Mouse (Mus musculus): ENCODE data around the gene 1700123O20Rik. TPM values are rescaled to one million over a fixed set of nuclear protein-coding genes. Genes with fewer than 3 reads are reported as not detected.

The 1700123O20Rik gene
- polyA plus RNA-seq, 1 experiment from 2014 or later: 48.1 TPM

DNA sequence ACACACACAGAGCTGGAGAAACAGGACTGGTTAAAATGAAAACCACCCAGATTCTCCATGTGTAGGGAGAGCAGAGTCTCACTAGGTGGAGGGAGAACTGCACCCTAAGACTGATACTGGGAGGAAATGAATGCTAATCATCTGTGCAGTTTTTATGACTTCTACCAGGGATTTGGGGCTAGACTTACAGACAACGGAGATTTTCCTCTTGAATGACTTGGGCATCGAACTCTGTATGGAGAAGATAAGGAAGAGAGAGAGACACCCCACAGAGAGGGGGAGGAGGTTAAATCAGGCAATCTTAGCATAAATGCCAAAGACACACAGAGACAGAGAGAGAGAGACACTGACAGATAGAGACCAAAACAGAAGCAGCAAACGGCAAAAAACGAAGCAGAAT lies 38.1 kb upstream of the 1700123O20Rik start:
- peaks cover 87% of the 10 kb centered on the region for H3K36me3 ChIP-seq
- no peak overlapping the region for H3K4me3 ChIP-seq
- H3K4me1 ChIP-seq: peaks cover 32% of the 10 kb centered on the region
- H3K4me2 ChIP-seq: no peak overlapping the region
- 72% methylated on average over 4 of the region's 4 CpGs for whole genome bisulfite sequencing
- no peaks in the 10 kb centered on the region for H3K9me3 ChIP-seq
- H3K9ac ChIP-seq: no peak overlapping the region
- no peak for ATAC-seq (ENCODE audit: extremely low read depth, insufficient number of reproducible peaks, low FRiP score, low TSS enrichment)
- no peak overlapping the region for H3K27ac ChIP-seq (replicated peaks)
- H3K27me3 ChIP-seq (replicated peaks): no peaks in the 10 kb centered on the region

DNA sequence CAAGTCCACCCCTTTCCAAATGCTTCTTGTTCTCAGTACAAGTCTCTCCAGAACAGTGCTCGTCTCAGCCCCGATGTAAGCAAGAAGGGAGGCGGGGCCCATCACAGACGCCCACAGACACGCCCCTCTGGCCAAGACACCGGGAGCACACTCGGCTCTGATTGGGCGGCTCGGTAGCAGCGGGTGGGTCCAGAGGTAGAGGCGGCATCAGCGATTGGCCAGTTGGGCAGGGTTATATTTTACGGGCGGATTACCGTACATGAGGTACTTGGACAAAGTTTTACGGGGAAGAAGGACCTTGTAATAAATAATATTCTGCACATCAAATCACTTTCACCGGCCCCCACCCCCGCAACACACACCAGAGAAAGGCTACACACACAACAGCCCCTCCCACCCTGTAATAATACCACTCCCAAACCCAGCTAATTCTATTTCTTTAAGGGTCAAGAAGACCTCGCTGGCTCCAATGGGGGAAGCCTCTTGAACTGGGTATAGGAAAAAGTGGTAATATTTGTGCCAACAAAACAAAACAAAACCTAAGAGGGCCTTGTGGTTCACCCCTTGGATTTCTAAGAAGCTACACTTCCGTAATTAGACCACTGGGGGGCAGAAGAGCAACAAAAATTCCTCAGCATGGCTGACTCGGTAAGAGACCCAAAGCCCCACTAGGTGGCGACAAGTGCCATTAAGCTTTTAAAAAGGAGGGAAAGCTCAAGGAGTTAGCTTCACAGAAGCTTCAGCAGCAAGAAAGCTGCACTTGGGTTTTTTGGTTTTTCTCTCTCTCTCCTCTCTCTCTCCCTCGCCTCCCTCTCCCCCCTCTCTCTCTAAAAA lies 35.2 kb upstream of the 1700123O20Rik start:
- no peak for ATAC-seq (ENCODE audit: extremely low read depth, insufficient number of reproducible peaks, low FRiP score, low TSS enrichment)
- Histone ChIP-seq H3K9ac (peak overlapping the region; percentile 42; the same call in 1 of the 2 replicates), H3K4me2 (no peak overlapping the region)

DNA sequence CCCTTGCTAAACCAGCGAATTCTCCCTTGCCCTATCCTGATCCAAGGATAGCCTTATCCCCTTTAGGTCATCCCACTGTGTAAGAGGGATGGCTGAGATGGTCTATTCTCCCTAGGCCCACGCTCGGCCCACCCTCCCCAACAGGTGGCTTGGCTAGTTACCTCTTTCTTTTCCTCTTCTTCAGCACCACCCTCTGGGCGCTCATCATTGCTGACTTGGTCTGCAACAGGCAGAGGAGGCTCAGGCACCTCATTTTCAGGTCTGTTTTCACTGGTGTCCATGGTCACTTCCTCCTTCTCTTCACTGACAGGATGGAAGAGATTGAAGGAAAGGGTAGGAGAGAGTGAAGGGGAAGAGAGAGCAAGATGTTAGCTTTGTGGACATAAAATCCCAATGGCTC lies 34.5 kb upstream of the 1700123O20Rik start:
- Histone ChIP-seq H3K27me3 (replicated peaks) (no peaks in the 10 kb centered on the region), H3K9ac (peak overlapping the region; percentile 42), H3K27ac (replicated peaks) (peak overlapping the region; percentile 38), H3K36me3 (peaks cover 75% of the 10 kb centered on the region), H3K9me3 (no peaks in the 10 kb centered on the region), H3K4me1 (peaks cover 43% of the 10 kb centered on the region), H3K4me3 (peak overlapping the region; percentile 77; the same call in 1 of the 2 replicates), H3K4me2 (peak overlapping the region; percentile 91; the same call in 1 of the 2 replicates)
- ATAC-seq (ENCODE audit: extremely low read depth, insufficient number of reproducible peaks, low FRiP score, low TSS enrichment): no peak
- 59% methylated on average over 4 of the region's 4 CpGs for WGBS

More for the DNA sequence above, 35.2 kb upstream of the 1700123O20Rik start:
- Histone ChIP-seq H3K36me3 (peaks cover 75% of the 10 kb centered on the region), H3K4me3 (no peak overlapping the region), H3K27ac (replicated peaks) (peak overlapping the region; percentile 38; the same call in 1 of the 2 replicates), H3K4me1 (peaks cover 43% of the 10 kb centered on the region), H3K9me3 (no peaks in the 10 kb centered on the region), H3K27me3 (replicated peaks) (no peaks in the 10 kb centered on the region)
- 60% methylated on average over 23 of the region's 23 CpGs for WGBS

DNA sequence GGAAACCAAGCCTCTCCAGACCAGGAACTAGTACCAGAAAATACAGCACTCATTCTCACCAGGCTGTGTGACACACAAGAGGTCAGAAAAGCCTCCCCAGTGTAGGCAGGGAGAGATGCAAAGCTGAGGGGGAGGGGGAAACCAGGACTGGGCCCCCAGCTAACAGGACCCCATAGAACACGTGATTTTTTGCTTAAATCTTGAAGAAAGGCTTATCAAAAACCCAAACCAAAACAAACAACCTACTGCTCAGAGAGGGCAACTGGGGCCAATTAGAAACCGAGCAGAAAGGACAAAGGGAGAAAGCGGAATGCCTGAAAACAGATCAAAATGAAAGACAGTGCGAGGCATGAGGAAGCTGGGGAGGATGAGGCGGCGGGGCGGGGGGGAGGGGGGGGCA lies 33.2 kb upstream of the 1700123O20Rik start:
- H3K4me3 ChIP-seq: peak overlapping the region; percentile 77
- no peaks in the 10 kb centered on the region for H3K27me3 ChIP-seq (replicated peaks)
- H3K27ac ChIP-seq (replicated peaks): peak overlapping the region; percentile 89
- H3K9me3 ChIP-seq: no peaks in the 10 kb centered on the region
- peaks cover 43% of the 10 kb centered on the region for H3K4me1 ChIP-seq
- H3K9ac ChIP-seq: peak overlapping the region; percentile 93
- H3K4me2 ChIP-seq: peak overlapping the region; percentile 91
- 0% methylated on average over 7 of the region's 7 CpGs for WGBS
- peaks cover 75% of the 10 kb centered on the region for H3K36me3 ChIP-seq
- no peak for ATAC-seq (ENCODE audit: extremely low read depth, insufficient number of reproducible peaks, low FRiP score, low TSS enrichment)

DNA sequence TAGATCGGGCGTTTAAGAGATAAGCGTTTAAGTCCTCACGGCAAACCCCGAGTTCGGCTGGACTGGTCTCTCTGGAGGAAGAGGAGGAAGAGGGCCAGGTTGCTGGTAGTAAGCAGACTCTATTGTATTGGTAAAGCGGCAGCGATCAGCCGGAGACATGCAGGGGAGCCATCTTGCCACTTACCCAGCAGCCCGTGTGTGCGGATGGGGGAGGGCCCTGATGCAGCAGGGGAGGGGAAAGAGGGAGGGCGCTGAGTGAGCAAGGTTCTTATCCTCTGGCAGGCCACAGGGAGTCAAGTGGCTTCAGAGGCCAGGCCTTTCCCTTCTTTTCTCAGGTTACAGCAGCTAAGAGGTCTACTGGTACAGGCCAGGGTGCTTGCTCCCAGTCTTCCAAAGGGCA lies 32.5 kb upstream of the 1700123O20Rik start:
- 4% methylated on average over 12 of the region's 12 CpGs for WGBS
- peak; percentile 84 for ATAC-seq (ENCODE audit: extremely low read depth, insufficient number of reproducible peaks, low FRiP score, low TSS enrichment)
- Histone ChIP-seq H3K9me3 (no peaks in the 10 kb centered on the region), H3K4me1 (peaks cover 43% of the 10 kb centered on the region), H3K4me2 (peak overlapping the region; percentile 91), H3K27ac (replicated peaks) (peak overlapping the region; percentile 89), H3K27me3 (replicated peaks) (no peaks in the 10 kb centered on the region), H3K9ac (peak overlapping the region; percentile 93), H3K4me3 (peak overlapping the region; percentile 77), H3K36me3 (peaks cover 75% of the 10 kb centered on the region)

DNA sequence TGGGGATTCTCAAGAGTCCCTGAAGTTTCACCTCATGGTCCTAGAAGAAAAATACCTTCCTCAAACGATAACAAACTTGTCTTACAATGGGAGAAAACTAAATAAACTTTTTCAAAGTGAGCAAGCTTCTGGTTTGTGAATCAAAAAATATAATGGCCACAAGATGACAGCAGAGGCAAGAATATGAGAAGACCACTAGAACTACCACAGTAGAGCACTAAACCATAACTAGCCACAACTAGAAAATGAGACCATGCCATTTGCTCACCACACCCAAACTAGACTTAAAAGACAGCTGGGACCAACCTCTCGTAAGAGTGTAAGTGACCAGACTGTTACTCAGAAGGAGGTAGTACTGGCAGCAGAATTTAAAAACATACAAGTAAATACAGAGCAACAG lies 26.0 kb upstream of the 1700123O20Rik start:
- no peaks in the 10 kb centered on the region for H3K4me1 ChIP-seq
- H3K27ac ChIP-seq (replicated peaks): no peak overlapping the region
- ATAC-seq (ENCODE audit: extremely low read depth, insufficient number of reproducible peaks, low FRiP score, low TSS enrichment): no peak
- 83% methylated on average over 2 of the region's 2 CpGs for WGBS
- peaks cover 100% of the 10 kb centered on the region for H3K36me3 ChIP-seq
- H3K4me3 ChIP-seq: no peak overlapping the region
- no peaks in the 10 kb centered on the region for H3K9me3 ChIP-seq
- no peaks in the 10 kb centered on the region for H3K27me3 ChIP-seq (replicated peaks)
- H3K9ac ChIP-seq: no peak overlapping the region
- H3K4me2 ChIP-seq: no peak overlapping the region

DNA sequence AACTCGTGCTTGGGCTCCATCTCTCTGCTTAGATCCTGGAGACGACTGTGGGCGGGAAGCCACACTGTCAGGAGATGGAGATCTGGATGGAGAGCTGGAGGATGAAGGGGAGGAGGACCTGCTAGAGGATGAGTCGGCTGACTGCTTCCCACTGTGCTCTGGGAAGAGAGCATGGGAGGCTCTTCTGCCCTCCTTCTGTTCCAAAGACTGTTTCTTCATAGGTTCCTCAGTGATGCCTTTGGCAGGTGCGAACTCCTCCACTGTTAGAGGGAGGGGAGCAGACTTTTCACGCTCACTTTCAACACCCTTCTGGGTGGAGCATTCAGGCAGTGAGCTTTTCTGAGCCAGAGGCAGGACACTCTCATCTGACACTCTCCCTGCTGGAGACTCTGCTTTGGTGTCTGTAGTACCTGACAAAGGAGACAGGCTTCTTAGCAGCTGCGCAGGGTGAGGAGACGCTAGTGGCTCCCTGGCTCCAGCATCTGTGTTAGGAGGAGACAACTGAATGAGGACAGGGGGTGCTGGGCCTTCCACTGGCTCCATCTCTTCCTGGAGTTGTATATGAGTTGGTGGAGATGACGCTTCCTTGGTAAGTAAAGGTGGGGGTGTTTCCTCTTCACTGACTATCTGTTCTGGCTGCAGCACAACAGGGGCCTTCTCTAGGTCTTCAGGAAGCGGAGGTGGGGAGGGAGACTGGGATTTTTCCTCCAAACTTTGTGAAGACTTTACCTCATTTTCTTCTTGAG lies 21.4 kb upstream of the 1700123O20Rik start:
- H3K9me3 ChIP-seq: no peaks in the 10 kb centered on the region
- ATAC-seq (ENCODE audit: extremely low read depth, insufficient number of reproducible peaks, low FRiP score, low TSS enrichment): no peak

DNA sequence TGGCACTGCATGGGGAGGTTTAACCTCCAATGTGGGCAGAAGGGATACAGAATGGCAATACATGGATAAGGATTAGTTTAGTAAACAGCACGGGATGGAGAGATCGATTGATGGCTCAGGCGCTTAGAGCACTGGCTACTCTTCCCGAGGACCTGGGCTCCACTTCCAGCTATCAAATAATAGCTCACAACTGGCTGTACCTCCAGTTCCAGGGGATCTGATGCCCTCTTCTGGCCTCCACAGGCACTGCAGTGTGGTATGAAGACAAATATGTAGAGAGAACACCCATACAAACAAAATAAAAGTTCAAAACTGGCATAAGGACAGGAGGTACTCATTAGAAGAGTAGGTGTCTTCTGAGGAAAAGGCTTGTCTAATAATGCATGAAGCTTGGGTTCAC lies 16.6 kb upstream of the 1700123O20Rik start:
- 0 out of 2 replicates have a peak, but pooled peaks cover 3% of the 10 kb centered on the region for H3K4me1 ChIP-seq
- ATAC-seq (ENCODE audit: extremely low read depth, insufficient number of reproducible peaks, low FRiP score, low TSS enrichment): no peak
- H3K9me3 ChIP-seq: no peaks in the 10 kb centered on the region
- no peaks in the 10 kb centered on the region for H3K27me3 ChIP-seq (replicated peaks)
- H3K9ac ChIP-seq: no peak overlapping the region
- no peak overlapping the region for H3K4me2 ChIP-seq
- no peak overlapping the region for H3K27ac ChIP-seq (replicated peaks)
- WGBS: 79% methylated on average over 4 of the region's 4 CpGs
- no peak overlapping the region for H3K4me3 ChIP-seq
- H3K36me3 ChIP-seq: peaks cover 90% of the 10 kb centered on the region

More for the DNA sequence above, 21.4 kb upstream of the 1700123O20Rik start:
- no peak overlapping the region for H3K9ac ChIP-seq
- no peak overlapping the region for H3K27ac ChIP-seq (replicated peaks)
- peaks cover 97% of the 10 kb centered on the region for H3K36me3 ChIP-seq
- no peaks in the 10 kb centered on the region for H3K4me1 ChIP-seq
- H3K4me3 ChIP-seq: no peak overlapping the region
- H3K4me2 ChIP-seq: no peak overlapping the region
- no peaks in the 10 kb centered on the region for H3K27me3 ChIP-seq (replicated peaks)
- 87% methylated on average over 10 of the region's 10 CpGs for WGBS

DNA sequence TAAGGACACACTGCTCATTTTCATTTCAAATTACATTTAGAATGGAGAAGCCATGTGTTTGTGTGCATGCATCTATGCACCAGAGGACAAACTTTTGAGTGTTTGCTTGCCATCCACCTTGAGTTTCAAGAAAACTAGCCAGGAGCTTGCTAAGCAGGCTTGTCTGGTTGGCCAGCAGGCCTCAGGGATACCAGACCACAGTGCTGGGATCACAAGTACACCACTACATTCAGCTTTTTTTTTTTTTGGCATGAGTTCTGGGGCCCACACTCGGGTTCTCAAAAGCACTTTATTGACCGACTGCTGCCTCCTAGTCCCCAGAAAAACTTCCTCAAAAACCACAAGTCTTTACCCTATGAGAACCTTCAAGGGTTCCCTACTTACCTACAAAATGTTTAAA lies 11.7 kb upstream of the 1700123O20Rik start:
- Histone ChIP-seq H3K9me3 (no peaks in the 10 kb centered on the region), H3K27ac (replicated peaks) (no peak overlapping the region), H3K4me1 (0 out of 2 replicates have a peak, but pooled peaks cover 3% of the 10 kb centered on the region), H3K4me3 (no peak overlapping the region), H3K4me2 (no peak overlapping the region), H3K27me3 (replicated peaks) (no peaks in the 10 kb centered on the region), H3K9ac (no peak overlapping the region), H3K36me3 (peaks cover 86% of the 10 kb centered on the region)
- no peak for ATAC-seq (ENCODE audit: extremely low read depth, insufficient number of reproducible peaks, low FRiP score, low TSS enrichment)
- WGBS: 80% methylated on average over 2 of the region's 2 CpGs

DNA sequence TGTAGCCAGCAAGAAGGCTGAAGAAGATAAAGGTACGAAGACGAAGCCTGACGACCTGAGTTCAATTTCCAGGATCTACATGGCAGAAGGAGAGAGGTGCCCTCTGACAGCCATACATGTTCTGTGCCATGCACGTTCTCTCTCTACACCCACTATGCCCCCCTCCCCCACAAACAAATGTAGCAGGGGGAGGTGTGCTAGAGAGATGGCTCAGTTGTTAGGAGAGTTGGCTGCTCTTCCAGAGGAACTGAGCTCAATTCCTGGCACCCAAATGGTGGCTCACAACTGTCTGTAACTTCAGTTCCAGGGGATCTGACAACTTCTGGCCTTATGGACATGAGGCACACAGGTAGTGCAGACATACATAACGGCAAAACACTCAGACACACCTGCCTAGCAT lies 9.7 kb upstream of the 1700123O20Rik start:
- ATAC-seq (ENCODE audit: extremely low read depth, insufficient number of reproducible peaks, low FRiP score, low TSS enrichment): no peak
- Histone ChIP-seq H3K27me3 (replicated peaks) (no peaks in the 10 kb centered on the region), H3K9me3 (no peaks in the 10 kb centered on the region), H3K36me3 (peaks cover 89% of the 10 kb centered on the region), H3K27ac (replicated peaks) (no peak overlapping the region), H3K9ac (no peak overlapping the region), H3K4me1 (0 out of 2 replicates have a peak, but pooled peaks cover 3% of the 10 kb centered on the region), H3K4me3 (no peak overlapping the region), H3K4me2 (no peak overlapping the region)
- 85% methylated on average over 5 of the region's 5 CpGs for WGBS

DNA sequence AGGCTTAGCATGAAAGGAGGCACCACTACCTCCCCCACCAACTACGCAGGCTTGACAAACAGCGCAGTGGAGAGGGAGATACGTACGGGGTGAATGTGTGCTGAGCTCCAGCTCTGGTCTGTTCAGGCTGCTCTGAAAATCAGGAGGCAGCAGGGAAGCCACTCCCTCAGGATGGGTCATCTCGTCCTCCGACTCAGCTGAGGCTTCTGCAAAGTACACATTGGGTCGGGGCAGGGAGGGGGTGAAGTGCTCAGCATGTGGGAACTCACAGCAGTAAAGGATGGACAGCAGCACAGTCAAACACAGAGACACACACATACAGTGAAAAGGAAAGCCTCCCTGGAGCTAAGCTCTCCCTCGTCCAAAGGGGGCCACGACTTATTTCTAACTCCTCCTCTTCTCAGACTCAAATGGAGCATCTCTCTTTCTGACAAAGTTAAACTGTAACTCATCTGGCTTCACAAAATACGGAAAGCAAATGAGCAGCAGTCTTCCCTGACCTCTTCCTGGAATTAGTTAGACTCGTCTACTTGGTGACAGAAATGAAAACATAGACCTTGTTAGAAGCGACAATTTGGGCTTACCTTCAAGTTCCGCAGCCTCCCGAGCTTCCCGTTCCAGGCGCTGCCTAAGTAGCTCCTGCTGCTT lies 7.2 kb upstream of the 1700123O20Rik start:
- H3K36me3 ChIP-seq: peaks cover 86% of the 10 kb centered on the region
- no peaks in the 10 kb centered on the region for H3K9me3 ChIP-seq
- ATAC-seq (ENCODE audit: extremely low read depth, insufficient number of reproducible peaks, low FRiP score, low TSS enrichment): no peak
- WGBS: 87% methylated on average over 16 of the region's 16 CpGs
- no peak overlapping the region for H3K9ac ChIP-seq
- H3K27me3 ChIP-seq (replicated peaks): no peaks in the 10 kb centered on the region
- no peak overlapping the region for H3K4me2 ChIP-seq
- no peak overlapping the region for H3K4me3 ChIP-seq
- H3K27ac ChIP-seq (replicated peaks): no peak overlapping the region
- H3K4me1 ChIP-seq: peaks cover 9% of the 10 kb centered on the region; the same call in 1 of the 2 replicates

All from heart, embryonic 13.5 days (tissue).